Mouse (Mus musculus): ENCODE measurements around the gene Cfap73.

DNA sequence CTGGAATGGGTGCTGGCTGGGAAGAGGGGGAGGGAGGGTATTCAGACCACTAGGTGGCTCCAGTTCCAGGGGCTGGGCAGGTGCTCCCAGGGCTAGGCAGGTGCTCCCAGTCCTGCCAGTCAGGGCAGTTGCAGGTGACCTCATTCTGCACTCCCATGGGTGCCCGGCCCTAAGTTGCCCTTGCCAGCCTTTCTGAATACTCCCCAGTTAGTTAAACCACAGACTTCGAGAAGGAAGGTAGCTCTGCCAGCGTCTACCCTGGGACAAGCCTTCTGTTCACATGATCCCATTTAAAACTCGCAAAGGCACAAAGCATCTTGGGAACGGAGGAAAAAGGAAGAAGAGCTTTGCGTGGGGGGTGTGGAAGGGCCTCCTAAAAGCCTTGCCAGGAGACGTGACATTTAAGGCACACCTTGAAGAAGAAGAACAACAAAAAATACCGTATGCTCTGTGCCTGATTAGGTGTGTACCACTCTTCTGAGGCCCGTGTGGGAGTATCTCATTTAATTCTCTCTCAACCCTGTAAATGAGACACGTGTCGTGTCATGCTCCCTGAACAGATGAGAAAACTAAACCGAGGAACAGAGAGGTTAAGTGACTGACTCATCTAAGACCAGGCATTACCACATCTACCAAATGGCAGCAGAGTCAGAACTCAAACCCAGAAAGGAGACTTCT is 13.9 kb upstream of the Cfap73 start:
- peak; percentile 61 for TF ChIP-seq CTCF (IDR thresholded peaks at IDR 0.05; ENCODE audit: low read depth, low read length)
- TF ChIP-seq EP300 (IDR thresholded peaks at IDR 0.05; ENCODE audit: insufficient read depth, low read depth, low read length) = no peak
- no peak for TF ChIP-seq POLR2A (IDR thresholded peaks at IDR 0.05; ENCODE audit: insufficient read depth, low read length)
